Mouse (Mus musculus) limb, embryonic 14.5 days (tissue): ENCODE data around the gene Dapp1. TPM values are rescaled to one million over a fixed set of nuclear protein-coding genes. Genes with fewer than 3 reads are reported as not detected.

Experiments
- ATAC-seq: fragments of 200-750 bp; cut with Nextera tagmentation; 2 replicates; pipeline ENCODE4 v1.8.0; 2017; ENCODE audit warnings: low read depth, moderate number of reproducible peaks, moderate TSS enrichment; ENCODE audit not compliant: low FRiP score
- DNase-seq: peaks from one replicate; pipeline ENCODE4 v3.0.0-alpha.2; 2015; ENCODE audit warnings: low spot score
- H3K27ac ChIP-seq: fragments of 300-500 bp; sonication (generic); replicated peaks from 2 replicates; pipeline ENCODE4 v1.5.1; 2014; ENCODE audit warnings: low read depth, mild to moderate bottlenecking, low read length, moderate library complexity, mixed read lengths
- H3K27me3 ChIP-seq: fragments of 300-500 bp; sonication (generic); 2 replicates; pipeline ENCODE4 v1.6.1; 2014; ENCODE audit warnings: low read length, mixed read lengths; ENCODE audit not compliant: control insufficient read depth, insufficient read depth
- H3K36me3 ChIP-seq: fragments of 300-500 bp; sonication (generic); 2 replicates; pipeline ENCODE4 v1.6.1; 2014; ENCODE audit warnings: mild to moderate bottlenecking, low read length, moderate library complexity, mixed read lengths; ENCODE audit not compliant: control insufficient read depth, insufficient read depth
- H3K4me1 ChIP-seq: fragments of 300-500 bp; sonication (generic); 2 replicates; pipeline ENCODE4 v1.6.1; 2014; ENCODE audit warnings: antibody characterized with exemption, low read length, mixed read lengths; ENCODE audit not compliant: control insufficient read depth, insufficient read depth
- H3K4me2 ChIP-seq: fragments of 300-500 bp; sonication (generic); replicated peaks from 2 replicates; pipeline ENCODE4 v1.6.1; 2014; ENCODE audit warnings: low read depth, mild to moderate bottlenecking, low read length, moderate library complexity; ENCODE audit not compliant: severe bottlenecking
- H3K4me3 ChIP-seq: fragments of 300-500 bp; sonication (generic); replicated peaks from 2 replicates; pipeline ENCODE4 v1.5.1; 2014; ENCODE audit warnings: low read length
- H3K9ac ChIP-seq: fragments of 300-500 bp; sonication (generic); 2 replicates; pipeline ENCODE4 v1.6.1; 2014; ENCODE audit warnings: mild to moderate bottlenecking, low read depth, low read length, moderate library complexity; ENCODE audit not compliant: severe bottlenecking
- H3K9me3 ChIP-seq: fragments of 300-500 bp; sonication (generic); 2 replicates; pipeline ENCODE4 v1.6.1; 2016; ENCODE audit warnings: low read length; ENCODE audit not compliant: control insufficient read depth
- POLR2A ChIP-seq: fragments of 200-500 bp; IDR thresholded peaks from 2 replicates; pipeline ENCODE4 v1.8.0; 2012; ENCODE audit warnings: inconsistent platforms, mild to moderate bottlenecking, moderate library complexity, borderline replicate concordance; ENCODE audit not compliant: insufficient read depth, insufficient read length; ENCODE audit errors: extremely low read depth
- WGBS: fragments of 180-500 bp; shearing (Covaris S2); extraction: QIAGEN DNeasy Blood & Tissue Kit; methylation state at CpG from one replicate; pipeline ENCODE4 v1.1.7; 2014; 5-methylcytosine and 5-hydroxymethylcytosine counted together
- polyA plus RNA-seq, 2 experiments: library from polyadenylated mRNA; depleted of rRNA in 1 of 2; stranded (reverse) in 1 of 2; unstranded in 1 of 2; fragments of >200 nt; fragmentation: Nextera tagmentation in 1 of 2; extraction: Ambion mirVana in 1 of 2; gene quantifications; 2 replicates each; pipeline versions ENCODE4 v1.2.1 to v1.2.3; 2012 to 2014

The Dapp1 gene
- polyA plus RNA-seq, 2 experiments = 5.4 to 6.0 TPM

GRCm38 (mm10) chr3:137933986-137934385 lies 47.4 kb downstream of the Dapp1 start:
- WGBS = 69% methylated on average over 3 of the region's 3 CpGs
- peaks cover 11% of the 10 kb centered on the region for H3K36me3 ChIP-seq
- no peak for ATAC-seq
- H3K4me3 ChIP-seq = no peak overlapping the region
- TF ChIP-seq POLR2A = no peak
- H3K9ac ChIP-seq = no peak overlapping the region
- H3K9me3 ChIP-seq = no peaks in the 10 kb centered on the region
- DNase-seq = no peak
- no peak overlapping the region for H3K27ac ChIP-seq
- H3K4me1 ChIP-seq = no peaks in the 10 kb centered on the region
- no peak overlapping the region for H3K4me2 ChIP-seq
- no peaks in the 10 kb centered on the region for H3K27me3 ChIP-seq

DNA sequence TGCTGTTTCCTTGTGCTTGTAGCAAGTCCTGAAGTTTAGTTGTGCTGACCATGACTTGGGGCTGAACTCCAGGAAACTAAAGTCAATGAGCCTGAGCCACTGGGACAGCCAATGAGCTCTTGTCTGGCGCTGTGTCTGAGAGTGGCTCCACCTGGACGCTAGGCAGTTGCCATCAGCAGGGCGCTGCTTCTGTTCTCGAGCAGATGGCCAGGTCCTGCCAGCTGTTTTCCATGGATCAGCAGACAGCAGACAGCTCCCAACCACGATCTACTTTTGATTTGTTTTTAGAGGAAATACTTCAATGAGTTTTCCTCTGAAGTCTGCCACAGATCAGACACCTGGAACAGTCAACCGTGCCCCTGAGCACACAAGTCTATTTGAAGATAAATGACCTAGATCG lies 48.6 kb downstream of the Dapp1 start:
- H3K36me3 ChIP-seq = peaks cover 17% of the 10 kb centered on the region
- H3K4me2 ChIP-seq = no peak overlapping the region
- DNase-seq (no peak), ATAC-seq (no peak)
- no peaks in the 10 kb centered on the region for H3K4me1 ChIP-seq
- H3K9ac ChIP-seq = no peak overlapping the region
- WGBS = 64% methylated on average over 7 of the region's 7 CpGs
- H3K4me3 ChIP-seq = no peak overlapping the region
- no peaks in the 10 kb centered on the region for H3K27me3 ChIP-seq
- H3K9me3 ChIP-seq = no peaks in the 10 kb centered on the region
- TF ChIP-seq POLR2A = no peak
- H3K27ac ChIP-seq = no peak overlapping the region

DNA sequence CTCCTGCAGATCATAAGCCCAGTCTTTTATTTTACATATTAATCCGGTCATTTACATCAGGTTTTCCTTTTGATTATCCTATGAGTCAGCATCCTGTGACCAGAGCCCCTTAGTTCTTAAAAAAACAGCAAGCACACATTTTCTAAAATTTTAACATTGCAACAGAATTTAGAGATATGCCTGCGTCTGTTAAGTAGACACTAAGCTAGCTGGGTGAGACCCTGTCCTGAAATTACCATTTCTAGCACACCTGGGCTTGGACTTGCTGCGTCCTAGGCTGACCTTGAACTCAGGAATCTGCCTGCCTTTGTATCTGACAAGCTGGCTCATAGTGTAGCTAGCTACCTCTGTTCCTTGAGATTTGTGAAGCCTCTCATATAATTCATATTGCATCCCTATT lies 51.4 kb downstream of the Dapp1 start:
- peaks cover 42% of the 10 kb centered on the region for H3K36me3 ChIP-seq
- WGBS = 91% methylated on average over 3 of the region's 3 CpGs
- H3K4me2 ChIP-seq = no peak overlapping the region

DNA sequence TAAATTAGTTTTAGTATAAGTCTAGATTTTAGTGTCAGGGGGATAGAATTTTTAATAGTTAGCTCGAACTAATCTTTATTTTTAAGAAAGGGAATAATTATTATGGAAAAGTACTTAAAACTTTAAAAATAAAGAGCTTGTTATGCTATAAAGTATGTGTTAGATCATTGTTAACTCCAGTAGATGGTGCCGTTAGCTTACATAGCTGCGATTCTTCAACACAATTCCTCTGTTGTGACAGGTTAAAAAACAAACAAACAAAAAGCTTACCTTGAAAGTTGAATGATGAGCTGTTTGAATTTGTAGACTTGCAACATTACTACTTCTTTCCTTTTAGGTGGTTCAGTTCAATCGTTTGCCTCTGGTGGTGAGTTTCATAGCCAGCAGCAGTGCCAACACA lies 54.3 kb downstream of the Dapp1 start:
- DNase-seq = no peak
- Histone ChIP-seq H3K9me3 (no peaks in the 10 kb centered on the region), H3K4me2 (no peak overlapping the region), H3K36me3 (peaks cover 63% of the 10 kb centered on the region), H3K9ac (no peak overlapping the region), H3K4me1 (no peaks in the 10 kb centered on the region), H3K27me3 (no peaks in the 10 kb centered on the region), H3K27ac (no peak overlapping the region), H3K4me3 (no peak overlapping the region)
- no peak for ATAC-seq
- no peak for TF ChIP-seq POLR2A
- 89% methylated on average over 4 of the region's 4 CpGs for WGBS

More for the DNA sequence above, 51.4 kb downstream of the Dapp1 start:
- Histone ChIP-seq H3K27me3 (no peaks in the 10 kb centered on the region), H3K4me3 (no peak overlapping the region), H3K27ac (no peak overlapping the region), H3K9ac (no peak overlapping the region), H3K4me1 (no peaks in the 10 kb centered on the region), H3K9me3 (no peaks in the 10 kb centered on the region)
- no peak for ATAC-seq
- no peak for TF ChIP-seq POLR2A
- no peak for DNase-seq

- no peaks in the 10 kb centered on the region for H3K27me3 ChIP-seq
- WGBS = 92% methylated on average over 4 of the region's 4 CpGs
- no peak overlapping the region for H3K9ac ChIP-seq
- TF ChIP-seq POLR2A = no peak
- ATAC-seq = no peak
- peaks cover 9% of the 10 kb centered on the region; the same call in 1 of the 2 replicates for H3K4me1 ChIP-seq
- no peak overlapping the region for H3K4me2 ChIP-seq
- no peak for DNase-seq
- no peaks in the 10 kb centered on the region for H3K9me3 ChIP-seq
- H3K4me3 ChIP-seq = no peak overlapping the region
- H3K36me3 ChIP-seq = peaks cover 31% of the 10 kb centered on the region
- no peak overlapping the region for H3K27ac ChIP-seq
Measured at GRCm38 (mm10) chr3:137920594-137920993, 60.8 kb downstream of the Dapp1 start.

DNA sequence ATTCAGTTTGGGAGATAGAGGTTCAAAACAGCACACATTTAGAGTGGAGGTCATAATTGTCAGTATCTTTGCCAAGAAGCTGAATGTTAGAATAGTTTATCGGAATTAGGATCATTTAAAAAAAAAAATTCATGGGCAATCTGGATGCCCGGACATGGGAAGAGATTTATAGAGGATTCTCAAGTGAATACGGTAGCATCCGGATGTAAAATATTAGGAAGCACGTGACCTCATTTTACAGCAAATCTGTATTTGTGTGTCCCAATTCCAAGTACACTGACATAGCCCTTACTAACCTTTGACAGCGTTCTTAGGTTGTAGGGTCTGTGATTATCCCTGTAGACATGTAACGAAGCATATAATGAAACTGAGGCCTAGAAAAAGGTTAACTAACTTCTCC lies 61.9 kb downstream of the Dapp1 start:
- H3K27ac ChIP-seq = no peak overlapping the region
- DNase-seq (no peak), ATAC-seq (no peak)
- peaks cover 21% of the 10 kb centered on the region for H3K36me3 ChIP-seq
- peaks cover 9% of the 10 kb centered on the region; the same call in 1 of the 2 replicates for H3K4me1 ChIP-seq
- 91% methylated on average over 7 of the region's 7 CpGs for WGBS
- peak overlapping the region; percentile 75 for H3K9ac ChIP-seq
- H3K4me3 ChIP-seq = peak overlapping the region; percentile 64
- H3K9me3 ChIP-seq = no peaks in the 10 kb centered on the region
- TF ChIP-seq POLR2A = no peak
- H3K4me2 ChIP-seq = peak overlapping the region; percentile 74
- no peaks in the 10 kb centered on the region for H3K27me3 ChIP-seq
